Comparison of ENCODE assay signal across 35 mouse cellular contexts in the genomic region with DNA sequence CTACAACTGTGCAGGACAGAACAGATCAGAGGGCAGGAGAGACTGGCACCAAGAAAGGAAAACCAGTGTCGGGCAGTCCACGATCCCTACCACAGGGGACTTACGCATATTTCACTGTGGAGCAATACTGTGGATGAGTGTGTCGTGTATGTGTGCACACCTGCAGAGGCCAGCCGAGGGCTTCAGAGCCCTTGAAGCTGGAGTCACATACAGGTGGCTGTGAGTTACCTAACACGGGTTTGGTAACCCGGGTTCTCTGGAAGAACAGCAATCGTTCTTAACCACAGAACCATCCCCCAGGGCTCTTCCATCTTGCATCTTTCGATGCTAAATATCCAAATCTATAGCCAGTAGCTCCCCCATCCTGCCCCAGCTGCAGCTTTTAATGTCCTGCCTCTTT.
"Had no signal": no experiment of that assay in that cellular context is flagged by ENCODE, and none has a peak within 500 bp of the region (broad histone marks: within the 10 kb centered on the region; RNA-seq: fewer than 3 reads in every experiment).

No protein-coding gene starts in this region.

- ATAC-seq: hindbrain, embryonic 16.5 days; hindbrain, postnatal 0 days; intestine, embryonic 15.5 days; intestine, embryonic 16.5 days; intestine, postnatal 0 days had no signal

- H3K27me3 ChIP-seq: heart, embryonic 12.5 days; hindbrain, embryonic 12.5 days; hindbrain, embryonic 13.5 days; hindbrain, embryonic 15.5 days; intestine, embryonic 15.5 days; kidney, embryonic 15.5 days had no signal

- DNase-seq: heart, adult 2 months; heart, postnatal 10 days; heart, postnatal 14 days; heart, postnatal 36 days; heart, postnatal 4 days; kidney, adult 11 months; kidney, adult 18-20 months; kidney, adult 2 months; kidney, adult 8-10 months; kidney, adult 9 months; kidney, postnatal 10 days; kidney, postnatal 14 days; kidney, postnatal 25 days; kidney, postnatal 36 days; kidney, postnatal 4 days; layer of hippocampus, adult 9-11 months; layer of hippocampus, postnatal 36 days had no signal

- H3K9ac ChIP-seq: heart, embryonic 12.5 days; heart, embryonic 13.5 days; heart, embryonic 15.5 days; hindbrain, embryonic 12.5 days; hindbrain, embryonic 13.5 days; hindbrain, embryonic 14.5 days; hindbrain, embryonic 15.5 days; intestine, embryonic 15.5 days; kidney, embryonic 15.5 days had no signal

- H3K4me3 ChIP-seq: heart, adult 2 months; heart, embryonic 10.5 days; heart, embryonic 12.5 days; heart, embryonic 13.5 days; heart, embryonic 15.5 days; hindbrain, embryonic 10.5 days; hindbrain, embryonic 12.5 days; hindbrain, embryonic 13.5 days; hindbrain, embryonic 15.5 days; intestine, embryonic 15.5 days; kidney, embryonic 15.5 days; layer of hippocampus, adult 2 months had no signal

- H3K9me3 ChIP-seq: heart, embryonic 10.5 days; heart, embryonic 12.5 days; heart, embryonic 13.5 days; heart, embryonic 15.5 days; hindbrain, embryonic 10.5 days; hindbrain, embryonic 12.5 days; hindbrain, embryonic 13.5 days; hindbrain, embryonic 15.5 days; intestine, embryonic 15.5 days; kidney, embryonic 15.5 days had no signal

- H3K4me2 ChIP-seq: heart, embryonic 11.5 days; heart, embryonic 12.5 days; heart, embryonic 13.5 days; heart, embryonic 15.5 days; hindbrain, embryonic 12.5 days; hindbrain, embryonic 13.5 days; hindbrain, embryonic 14.5 days; hindbrain, embryonic 15.5 days; intestine, embryonic 15.5 days; kidney, embryonic 15.5 days had no signal

- H3K36me3 ChIP-seq: heart, embryonic 10.5 days; heart, embryonic 12.5 days; heart, embryonic 13.5 days; heart, embryonic 15.5 days; hindbrain, embryonic 10.5 days; hindbrain, embryonic 12.5 days; hindbrain, embryonic 13.5 days; hindbrain, embryonic 15.5 days; intestine, embryonic 15.5 days; kidney, embryonic 15.5 days had no signal

- H3K27ac ChIP-seq: heart, adult 2 months; heart, embryonic 10.5 days; heart, embryonic 13.5 days; heart, embryonic 15.5 days; hindbrain, embryonic 10.5 days; hindbrain, embryonic 12.5 days; hindbrain, embryonic 13.5 days; hindbrain, embryonic 14.5 days; hindbrain, embryonic 15.5 days; hindbrain, postnatal 0 days; intestine, embryonic 15.5 days; kidney, embryonic 15.5 days; kidney, postnatal 0 days; layer of hippocampus, adult 2 months had no signal
